Mouse (Mus musculus) kidney, embryonic 16.5 days (tissue): ENCODE results near the gene Qk. TPM values are rescaled to one million over a fixed set of nuclear protein-coding genes. Genes with fewer than 3 reads are reported as not detected.

Experiments used
- ATAC-seq: fragments of 200-750 bp; cut with Nextera tagmentation; 2 replicates; pipeline ENCODE4 v1.8.0; 2017; ENCODE audit warnings: moderate TSS enrichment; ENCODE audit not compliant: low FRiP score, low TSS enrichment
- H3K27ac ChIP-seq: fragments of 300-500 bp; sonication (generic); 2 replicates; pipeline ENCODE4 v1.5.1; 2014; ENCODE audit warnings: low read length
- H3K27me3 ChIP-seq: fragments of 300-500 bp; sonication (generic); 2 replicates; pipeline ENCODE4 v1.6.1; 2014; ENCODE audit warnings: low read length, control low read depth, mixed read lengths; ENCODE audit not compliant: insufficient read depth
- H3K36me3 ChIP-seq: fragments of 300-500 bp; sonication (generic); 2 replicates; pipeline ENCODE4 v1.6.1; 2014; ENCODE audit warnings: low read length, control low read depth, mixed read lengths; ENCODE audit not compliant: insufficient read depth
- H3K4me1 ChIP-seq: fragments of 300-500 bp; sonication (generic); 2 replicates; pipeline ENCODE4 v1.6.1; 2014; ENCODE audit warnings: low read length, control low read depth, mixed read lengths; ENCODE audit not compliant: insufficient read depth
- H3K4me2 ChIP-seq: fragments of 300-500 bp; sonication (generic); replicated peaks from 2 replicates; pipeline ENCODE4 v1.6.1; 2014; ENCODE audit warnings: low read depth, low read length
- H3K4me3 ChIP-seq: fragments of 300-500 bp; sonication (generic); 2 replicates; pipeline ENCODE4 v1.5.1; 2014; ENCODE audit warnings: mild to moderate bottlenecking, low read length
- H3K9ac ChIP-seq: fragments of 300-500 bp; sonication (generic); replicated peaks from 2 replicates; pipeline ENCODE4 v1.6.1; 2014; ENCODE audit warnings: low read length
- H3K9me3 ChIP-seq: fragments of 300-500 bp; sonication (generic); 2 replicates; pipeline ENCODE4 v1.6.1; 2016; ENCODE audit warnings: low read length, control low read depth
- WGBS: fragments of 180-500 bp; shearing (Covaris S2); extraction: QIAGEN DNeasy Blood & Tissue Kit; methylation state at CpG from one replicate; pipeline ENCODE4 v1.1.7; 2014; 5-methylcytosine and 5-hydroxymethylcytosine counted together
- polyA plus RNA-seq: library from polyadenylated mRNA; unstranded; fragments of >200 nt; fragmentation: Nextera tagmentation; extraction: Ambion mirVana; gene quantifications from 2 replicates; pipeline ENCODE4 v1.2.1, GENCODE M21; 2015

The Qk gene
- polyA plus RNA-seq, 1 experiment from 2014 or later, result 22.5 TPM

DNA sequence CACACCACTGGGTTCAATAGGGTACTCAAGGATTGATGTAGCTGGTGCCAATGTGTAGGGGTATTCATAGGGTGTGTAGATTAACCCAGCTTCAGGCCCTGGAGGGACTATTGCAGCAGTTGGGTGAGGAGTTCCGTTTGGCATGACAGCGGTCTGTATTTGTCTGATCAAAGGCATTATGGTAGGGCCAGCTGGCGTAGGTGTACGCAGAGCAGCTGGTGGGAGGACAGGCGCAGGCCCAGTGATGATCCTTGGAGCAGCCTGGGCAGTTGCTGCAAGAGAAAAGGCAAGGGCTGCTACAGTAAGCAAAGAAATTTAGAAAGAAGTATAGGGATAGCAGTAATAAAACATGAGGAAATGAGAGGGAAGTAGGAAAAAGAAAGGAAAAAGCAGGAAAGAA, 103.5 kb downstream of the Qk start:
- ATAC-seq, result no peak
- Histone ChIP-seq H3K27me3 (no peaks in the 10 kb centered on the region), H3K4me3 (no peak overlapping the region), H3K9ac (no peak overlapping the region), H3K27ac (no peak overlapping the region), H3K4me2 (no peak overlapping the region), H3K36me3 (peaks cover 14% of the 10 kb centered on the region; the same call in 1 of the 2 replicates), H3K4me1 (no peaks in the 10 kb centered on the region), H3K9me3 (no peaks in the 10 kb centered on the region)
- 81% methylated on average over 5 of the region's 5 CpGs for WGBS

DNA sequence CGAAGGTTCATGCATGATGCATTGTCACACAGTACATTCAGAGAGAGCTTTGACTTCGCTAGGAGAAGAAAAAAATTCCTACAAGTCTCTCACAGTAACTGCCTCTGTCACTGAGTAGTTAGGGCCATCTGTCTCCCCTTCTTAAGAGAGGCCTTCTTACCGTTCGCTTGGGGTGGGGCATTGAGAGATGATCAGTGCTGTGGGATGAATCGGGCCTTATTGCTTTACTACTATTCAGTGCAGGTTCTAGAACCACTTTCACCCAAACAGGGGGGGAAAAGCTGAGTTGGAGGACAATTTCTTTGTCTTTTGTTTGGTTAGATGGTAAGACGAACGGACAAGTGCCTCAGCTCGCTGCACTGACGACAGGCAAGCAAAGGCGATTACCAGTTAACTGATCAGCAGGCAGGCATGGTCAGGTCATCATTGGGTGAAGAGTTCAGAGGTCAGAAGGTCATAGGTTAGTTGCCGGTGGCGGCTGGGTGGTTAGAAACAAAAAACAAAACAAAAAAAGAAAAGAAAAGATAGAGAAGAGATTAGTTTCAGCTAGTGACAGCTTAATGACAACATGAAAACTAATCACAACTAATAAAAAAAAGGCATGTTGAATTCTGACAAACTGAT, 110.4 kb downstream of the Qk start:
- no peak overlapping the region for H3K27ac ChIP-seq
- peaks cover 15% of the 10 kb centered on the region for H3K36me3 ChIP-seq
- no peaks in the 10 kb centered on the region for H3K27me3 ChIP-seq
- no peak overlapping the region for H3K9ac ChIP-seq
- no peaks in the 10 kb centered on the region for H3K9me3 ChIP-seq
- 41% methylated on average over 12 of the region's 12 CpGs for WGBS
- H3K4me2 ChIP-seq, result no peak overlapping the region
- no peak overlapping the region for H3K4me3 ChIP-seq
- ATAC-seq, result no peak
- no peaks in the 10 kb centered on the region for H3K4me1 ChIP-seq

DNA sequence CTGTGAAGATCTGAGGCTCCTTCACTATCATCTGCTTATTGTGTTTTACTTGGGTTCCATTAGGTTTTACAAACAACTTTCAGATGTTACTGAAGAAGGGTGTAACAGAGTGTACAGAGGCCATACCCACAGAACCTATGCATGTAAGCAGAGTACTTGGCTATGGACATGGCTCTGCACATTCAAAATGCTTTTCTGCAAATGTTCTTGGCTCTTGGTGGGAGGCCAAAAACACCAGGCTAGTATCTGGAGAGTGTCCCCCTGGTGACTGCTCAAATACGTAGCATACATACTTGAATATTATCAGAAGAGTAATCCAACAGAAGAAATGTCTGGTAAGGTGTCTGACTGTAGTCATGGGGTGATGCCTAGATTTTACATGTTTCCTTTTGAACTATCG, 121.0 kb downstream of the Qk start:
- H3K36me3 ChIP-seq, result peaks cover 8% of the 10 kb centered on the region; the same call in 1 of the 2 replicates
- H3K4me1 ChIP-seq, result no peaks in the 10 kb centered on the region
- H3K27ac ChIP-seq, result no peak overlapping the region
- 95% methylated on average over 2 of the region's 2 CpGs for WGBS
- H3K4me3 ChIP-seq, result no peak overlapping the region
- ATAC-seq, result no peak
- no peak overlapping the region for H3K4me2 ChIP-seq
- H3K9ac ChIP-seq, result no peak overlapping the region
- H3K9me3 ChIP-seq, result peaks cover 5% of the 10 kb centered on the region; the same call in 1 of the 2 replicates
- H3K27me3 ChIP-seq, result no peaks in the 10 kb centered on the region

DNA sequence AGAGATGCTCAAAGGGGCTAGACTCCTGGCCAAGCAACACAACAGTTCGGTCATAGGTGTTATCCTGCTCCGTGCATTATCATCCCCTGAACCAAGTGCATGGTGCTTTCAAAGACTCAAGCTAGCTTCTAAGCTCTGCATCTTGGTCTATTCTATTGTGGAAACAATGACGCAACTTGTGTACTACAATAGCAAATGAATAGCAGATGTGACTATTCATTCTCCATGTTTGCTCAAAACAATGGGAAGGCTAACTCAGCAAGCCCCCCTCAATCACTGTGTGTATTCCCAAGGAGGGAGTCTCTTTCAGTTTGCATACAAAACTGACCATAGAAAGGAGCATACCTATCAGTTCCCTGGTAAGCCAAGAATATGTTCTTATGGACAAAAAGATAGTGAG, 121.4 kb downstream of the Qk start:
- no peak overlapping the region for H3K4me2 ChIP-seq
- ATAC-seq, result no peak
- H3K36me3 ChIP-seq, result peaks cover 8% of the 10 kb centered on the region; the same call in 1 of the 2 replicates
- WGBS, result 97% methylated on average over 3 of the region's 3 CpGs
- no peaks in the 10 kb centered on the region for H3K4me1 ChIP-seq
- peaks cover 5% of the 10 kb centered on the region; the same call in 1 of the 2 replicates for H3K9me3 ChIP-seq
- no peaks in the 10 kb centered on the region for H3K27me3 ChIP-seq
- no peak overlapping the region for H3K4me3 ChIP-seq
- H3K27ac ChIP-seq, result no peak overlapping the region
- H3K9ac ChIP-seq, result no peak overlapping the region

DNA sequence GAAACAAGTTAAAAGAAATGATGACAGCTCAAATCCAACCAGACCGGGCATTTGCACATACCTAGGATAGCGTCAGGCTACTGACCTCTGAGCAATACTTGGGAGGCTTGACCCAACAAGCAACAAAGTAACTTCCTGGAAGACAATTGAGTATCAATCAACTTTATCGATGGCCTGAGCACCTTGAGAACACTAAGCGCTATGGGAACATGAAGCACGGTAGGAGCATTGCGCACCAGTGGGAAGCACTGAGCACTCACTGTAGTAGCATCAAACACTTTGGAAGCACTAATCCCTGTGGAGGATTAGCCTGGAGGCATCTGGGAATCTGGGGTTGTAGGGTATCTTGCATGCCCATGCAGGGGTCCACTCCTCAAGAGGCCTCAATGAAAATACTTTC, 124.0 kb downstream of the Qk start:
- Histone ChIP-seq H3K9ac (no peak overlapping the region), H3K27ac (no peak overlapping the region), H3K4me1 (no peaks in the 10 kb centered on the region), H3K36me3 (peaks cover 6% of the 10 kb centered on the region; the same call in 1 of the 2 replicates), H3K9me3 (peaks cover 5% of the 10 kb centered on the region; the same call in 1 of the 2 replicates), H3K27me3 (no peaks in the 10 kb centered on the region), H3K4me3 (no peak overlapping the region), H3K4me2 (no peak overlapping the region)
- WGBS, result 94% methylated on average over 6 of the region's 6 CpGs
- no peak for ATAC-seq

DNA sequence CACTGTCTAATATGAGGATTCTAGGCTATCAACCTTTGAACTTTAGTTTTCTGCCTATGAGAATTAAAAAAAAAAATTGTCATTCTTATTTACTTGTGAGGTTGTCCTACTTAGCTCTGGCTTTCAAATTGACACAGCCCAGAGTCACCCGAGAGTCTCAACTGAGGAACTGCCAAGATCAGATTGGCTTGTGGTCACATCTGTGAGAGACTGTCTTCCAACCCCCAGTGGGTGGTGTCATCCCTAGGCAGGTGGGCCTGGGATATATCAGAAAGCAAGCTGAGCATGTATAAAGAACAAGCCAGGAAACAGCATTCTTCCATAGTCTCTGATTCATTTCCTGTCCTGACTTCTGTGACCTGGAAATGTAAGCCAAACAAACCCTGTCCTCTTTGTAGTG, 128.8 kb downstream of the Qk start:
- no peak for ATAC-seq
- Histone ChIP-seq H3K4me2 (no peak overlapping the region), H3K4me1 (peaks cover 4% of the 10 kb centered on the region), H3K9me3 (no peaks in the 10 kb centered on the region), H3K4me3 (no peak overlapping the region), H3K36me3 (no peaks in the 10 kb centered on the region), H3K27me3 (no peaks in the 10 kb centered on the region), H3K27ac (no peak overlapping the region), H3K9ac (no peak overlapping the region)
- WGBS, result 81% methylated on average over 1 of the region's 1 CpGs

DNA sequence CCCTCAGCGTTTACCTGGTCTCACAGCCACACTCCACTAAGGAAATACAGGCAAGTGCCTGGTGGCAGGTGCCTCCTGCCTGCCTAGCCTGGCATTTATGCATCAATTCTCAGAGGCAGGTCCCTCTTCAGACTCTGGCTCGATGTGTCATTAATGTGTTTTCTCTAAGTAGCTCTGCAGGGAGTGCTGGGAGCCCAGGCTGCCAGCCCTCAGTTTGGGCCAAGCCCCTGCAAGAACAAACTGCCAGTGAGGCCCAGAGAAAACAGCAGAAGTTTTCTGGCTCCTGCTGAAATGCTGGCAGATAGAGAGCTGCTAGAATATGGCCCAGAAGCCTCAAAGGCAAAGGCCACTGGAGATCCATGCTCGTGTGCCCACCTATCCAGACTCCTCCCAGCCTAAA, 131.2 kb downstream of the Qk start:
- no peak for ATAC-seq
- no peak overlapping the region for H3K4me2 ChIP-seq
- H3K4me3 ChIP-seq, result no peak overlapping the region
- no peaks in the 10 kb centered on the region for H3K27me3 ChIP-seq
- WGBS, result 63% methylated on average over 3 of the region's 3 CpGs
- H3K9me3 ChIP-seq, result no peaks in the 10 kb centered on the region
- no peak overlapping the region for H3K27ac ChIP-seq
- H3K4me1 ChIP-seq, result peaks cover 4% of the 10 kb centered on the region
- H3K36me3 ChIP-seq, result no peaks in the 10 kb centered on the region
- H3K9ac ChIP-seq, result no peak overlapping the region

DNA sequence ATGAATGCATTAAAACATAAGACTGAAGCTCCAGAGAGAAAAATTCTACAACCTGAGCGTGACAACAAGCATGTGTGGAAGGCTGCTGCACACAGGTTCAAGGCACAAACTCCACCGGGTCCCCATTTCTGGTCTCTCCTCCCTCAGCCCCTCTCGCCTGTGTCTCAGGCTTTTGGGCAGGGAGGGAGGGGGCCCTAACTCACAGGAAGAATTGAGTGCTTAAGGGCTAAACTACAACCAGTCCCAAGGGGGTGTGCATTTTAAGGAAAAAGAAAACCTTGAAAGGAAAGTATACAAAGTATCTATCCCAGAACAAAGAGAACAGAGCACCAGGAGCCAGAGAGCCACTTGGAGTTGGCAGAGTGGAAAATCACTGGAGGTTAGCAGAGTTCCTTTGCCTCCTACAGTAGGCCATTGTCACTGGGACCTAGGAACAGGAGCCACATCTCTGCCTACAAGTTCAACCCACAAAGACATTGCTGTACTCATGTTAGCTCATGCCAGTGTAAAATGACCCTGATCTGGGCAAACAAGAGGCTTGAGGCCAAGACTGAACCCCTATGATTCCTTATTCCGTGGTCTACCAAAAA, 132.1 kb downstream of the Qk start:
- Histone ChIP-seq H3K4me2 (no peak overlapping the region), H3K27me3 (no peaks in the 10 kb centered on the region), H3K36me3 (no peaks in the 10 kb centered on the region), H3K4me1 (peaks cover 4% of the 10 kb centered on the region), H3K9ac (no peak overlapping the region), H3K27ac (0 out of 2 replicates have a peak overlapping the region, but pooled peaks have one; percentile 47), H3K4me3 (no peak overlapping the region), H3K9me3 (no peaks in the 10 kb centered on the region)
- 66% methylated on average over 4 of the region's 4 CpGs for WGBS
- no peak for ATAC-seq

DNA sequence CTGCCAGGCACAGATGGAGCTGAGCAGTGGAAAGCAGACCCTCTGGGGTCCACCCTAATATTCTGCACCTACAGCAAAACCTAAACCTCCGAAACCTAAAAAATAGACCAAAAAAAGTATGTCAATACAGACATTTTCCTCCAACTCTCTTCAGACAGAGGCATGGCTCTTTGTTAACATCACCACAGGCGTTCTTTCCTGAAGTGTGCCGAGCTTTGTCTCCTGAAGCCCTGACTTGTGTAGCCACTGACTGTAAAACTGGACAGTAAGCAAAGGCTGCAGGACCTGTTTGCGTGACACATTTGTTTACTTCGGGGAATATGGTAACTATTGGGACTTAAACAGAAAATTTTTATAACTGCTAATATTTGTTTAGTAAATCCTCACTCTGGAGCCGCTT, 137.9 kb downstream of the Qk start:
- Histone ChIP-seq H3K4me3 (no peak overlapping the region), H3K9ac (no peak overlapping the region), H3K27me3 (no peaks in the 10 kb centered on the region), H3K27ac (no peak overlapping the region), H3K4me2 (no peak overlapping the region), H3K9me3 (no peaks in the 10 kb centered on the region), H3K36me3 (no peaks in the 10 kb centered on the region), H3K4me1 (no peaks in the 10 kb centered on the region)
- 86% methylated on average over 6 of the region's 6 CpGs for WGBS
- no peak for ATAC-seq

DNA sequence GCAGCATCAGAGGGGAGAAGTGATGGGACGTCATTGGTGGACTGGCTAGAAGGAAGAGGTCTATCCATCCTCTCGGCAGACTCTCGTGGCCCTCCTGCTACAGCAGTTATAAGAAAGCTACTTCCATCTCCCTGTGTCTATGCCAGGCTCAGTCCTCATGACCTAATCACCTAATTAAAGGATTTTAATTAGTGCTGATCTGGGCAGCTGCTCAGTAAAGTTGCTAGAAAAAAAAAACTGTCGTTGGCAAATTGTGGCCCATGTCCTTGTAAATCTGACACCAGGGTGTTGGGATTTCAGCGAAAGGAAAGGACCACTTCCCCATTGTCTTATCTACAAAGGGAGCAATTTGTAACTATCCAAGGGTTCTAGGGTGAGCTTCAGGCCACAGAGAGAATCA, 142.6 kb downstream of the Qk start:
- 35% methylated on average over 5 of the region's 5 CpGs for WGBS
- H3K4me2 ChIP-seq, result no peak overlapping the region
- no peak overlapping the region for H3K27ac ChIP-seq
- ATAC-seq, result no peak
- H3K36me3 ChIP-seq, result no peaks in the 10 kb centered on the region
- no peak overlapping the region for H3K4me3 ChIP-seq
- H3K4me1 ChIP-seq, result no peaks in the 10 kb centered on the region
- no peaks in the 10 kb centered on the region for H3K27me3 ChIP-seq
- H3K9ac ChIP-seq, result no peak overlapping the region
- H3K9me3 ChIP-seq, result no peaks in the 10 kb centered on the region
